Mouse (Mus musculus): ENCODE measurements at regions not wholly inside any gene's neighbourhood (a gene's known extent, or its start where the extent isn't known, plus 50 kb on each side); places are given as distances from the start of the nearest gene placed in this dataset.

- peak; percentile 59 for DNase-seq (ENCODE audit: low spot score)
- H3K27ac ChIP-seq, result no peak overlapping the region
- H3K4me1 ChIP-seq, result no peaks in the 10 kb centered on the region
- H3K4me3 ChIP-seq, result no peak overlapping the region
- peaks cover 54% of the 10 kb centered on the region for H3K27me3 ChIP-seq (ENCODE audit: insufficient read depth, poor library complexity, severe bottlenecking)
- WGBS, result 73% methylated on average over 3 of the region's 3 CpGs
- no peaks in the 10 kb centered on the region for H3K9me3 ChIP-seq
- H3K36me3 ChIP-seq, result no peaks in the 10 kb centered on the region
These were observed 186.9 kb downstream of the Thbs2 start for GRCm38 (mm10) chr17:14507111-14507510.

- no peak overlapping the region for H3K4me3 ChIP-seq
- no peak for DNase-seq (ENCODE audit: low spot score)
- H3K4me1 ChIP-seq, result no peaks in the 10 kb centered on the region
- H3K27me3 ChIP-seq (ENCODE audit: insufficient read depth, poor library complexity, severe bottlenecking), result peaks cover 45% of the 10 kb centered on the region
- no peak overlapping the region for H3K27ac ChIP-seq
- H3K9me3 ChIP-seq, result no peaks in the 10 kb centered on the region
- H3K36me3 ChIP-seq, result no peaks in the 10 kb centered on the region
These were observed 187.9 kb downstream of the Thbs2 start for GRCm38 (mm10) chr17:14506123-14506522.

DNA sequence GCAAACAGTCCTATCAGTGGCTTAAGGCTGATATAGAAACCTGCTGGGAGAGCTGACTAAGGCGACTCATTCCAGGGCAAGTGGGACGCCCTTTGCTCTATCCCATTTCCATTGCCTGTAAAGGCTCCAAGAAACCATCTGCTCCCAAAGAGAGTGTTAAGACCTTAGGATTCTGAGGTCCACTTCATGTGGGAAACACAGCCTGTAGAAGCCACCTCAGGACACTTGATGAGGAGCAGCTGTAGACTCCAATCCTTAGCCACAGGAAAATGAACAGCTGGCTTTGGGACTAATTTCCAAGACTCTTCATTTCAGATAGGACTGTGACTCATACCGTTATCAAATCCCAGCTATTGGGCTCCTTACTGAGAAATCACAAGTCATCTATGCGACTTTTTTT is 188.6 kb downstream of the Thbs2 start:
- Histone ChIP-seq H3K4me1 (no peaks in the 10 kb centered on the region), H3K27ac (no peak overlapping the region), H3K27me3 (ENCODE audit: insufficient read depth, poor library complexity, severe bottlenecking) (peaks cover 43% of the 10 kb centered on the region), H3K36me3 (no peaks in the 10 kb centered on the region), H3K4me3 (no peak overlapping the region), H3K9me3 (no peaks in the 10 kb centered on the region)
- 75% methylated on average over 4 of the region's 4 CpGs for WGBS
- no peak for DNase-seq (ENCODE audit: low spot score)

- no peak for DNase-seq (ENCODE audit: low spot score)
- Histone ChIP-seq H3K4me1 (no peaks in the 10 kb centered on the region), H3K4me3 (no peak overlapping the region), H3K27me3 (ENCODE audit: insufficient read depth, poor library complexity, severe bottlenecking) (peaks cover 41% of the 10 kb centered on the region), H3K9me3 (no peaks in the 10 kb centered on the region), H3K36me3 (no peaks in the 10 kb centered on the region), H3K27ac (no peak overlapping the region)
- WGBS, result 94% methylated on average over 1 of the region's 1 CpGs
These were observed 190.4 kb downstream of the Thbs2 start for GRCm38 (mm10) chr17:14503670-14504069.

DNA sequence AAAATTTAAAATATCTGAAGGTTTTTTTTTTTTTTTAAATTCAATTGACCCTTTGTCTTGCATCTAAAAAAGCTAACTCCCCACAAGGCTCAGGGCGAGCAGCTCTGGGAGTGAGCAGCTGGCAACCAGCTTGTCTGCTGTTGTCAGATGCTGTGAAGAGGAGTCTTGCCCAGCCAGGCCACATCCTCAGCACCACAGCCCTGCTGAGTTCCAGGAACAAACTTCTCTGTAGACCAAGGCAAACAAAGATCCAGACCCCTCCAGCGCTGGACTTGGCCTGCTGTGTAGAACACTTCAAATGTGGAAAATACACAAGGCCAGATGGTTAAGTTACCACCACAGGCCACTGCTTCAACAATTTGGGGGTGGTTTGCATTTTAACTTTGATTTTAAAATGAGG is 192.7 kb downstream of the Thbs2 start:
- H3K4me1 ChIP-seq, result no peaks in the 10 kb centered on the region
- H3K4me3 ChIP-seq, result no peak overlapping the region
- peaks cover 57% of the 10 kb centered on the region for H3K27me3 ChIP-seq (ENCODE audit: insufficient read depth, poor library complexity, severe bottlenecking)
- no peak overlapping the region for H3K27ac ChIP-seq
- no peaks in the 10 kb centered on the region for H3K36me3 ChIP-seq
- whole genome bisulfite sequencing, result 80% methylated on average over 2 of the region's 2 CpGs
- no peaks in the 10 kb centered on the region for H3K9me3 ChIP-seq
- DNase-seq (ENCODE audit: low spot score), result no peak

GRCm38 (mm10) chr17:14497086-14497485 is 196.9 kb downstream of the Thbs2 start:
- no peaks in the 10 kb centered on the region for H3K36me3 ChIP-seq
- no peaks in the 10 kb centered on the region for H3K9me3 ChIP-seq
- DNase-seq (ENCODE audit: low spot score), result no peak
- H3K4me1 ChIP-seq, result no peaks in the 10 kb centered on the region
- peaks cover 76% of the 10 kb centered on the region for H3K27me3 ChIP-seq (ENCODE audit: insufficient read depth, poor library complexity, severe bottlenecking)
- H3K27ac ChIP-seq, result no peak overlapping the region
- no peak overlapping the region for H3K4me3 ChIP-seq
- WGBS, result 82% methylated on average over 15 of the region's 15 CpGs

DNA sequence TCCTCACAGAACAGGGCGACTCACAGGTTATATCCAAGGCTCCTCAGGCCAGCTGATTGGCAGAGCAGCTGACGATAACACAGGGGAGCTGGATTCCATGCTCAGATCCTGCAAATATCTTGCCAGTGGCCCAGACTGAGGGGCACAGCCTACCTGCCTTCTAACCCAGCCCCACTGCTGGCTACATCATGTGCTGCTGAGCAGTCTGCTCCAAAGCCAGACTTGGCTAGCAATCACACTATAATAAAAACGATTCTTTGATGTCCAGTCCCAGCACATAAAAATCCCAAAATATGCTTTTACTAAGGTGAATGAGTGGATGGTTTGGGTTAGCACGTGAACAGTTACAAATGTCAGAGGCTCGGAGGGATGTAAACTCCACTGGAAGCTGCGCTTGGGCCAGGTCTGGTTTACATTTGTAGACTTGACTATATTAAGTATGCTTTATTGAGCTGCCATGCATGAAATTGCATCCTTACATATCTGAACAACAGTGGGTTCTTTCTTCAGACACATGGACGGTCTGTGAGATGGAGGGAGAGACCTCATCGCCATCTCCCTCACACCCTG is 200.2 kb downstream of the Thbs2 start:
- H3K4me3 ChIP-seq, result no peak overlapping the region
- no peaks in the 10 kb centered on the region for H3K9me3 ChIP-seq
- H3K4me1 ChIP-seq, result no peaks in the 10 kb centered on the region
- peaks cover 93% of the 10 kb centered on the region for H3K27me3 ChIP-seq (ENCODE audit: insufficient read depth, poor library complexity, severe bottlenecking)
- DNase-seq (ENCODE audit: low spot score), result no peak
- no peak overlapping the region for H3K27ac ChIP-seq
- H3K36me3 ChIP-seq, result no peaks in the 10 kb centered on the region
- 75% methylated on average over 8 of the region's 8 CpGs for WGBS

- H3K4me3 ChIP-seq, result no peak overlapping the region
- WGBS, result 71% methylated on average over 10 of the region's 10 CpGs
- peaks cover 96% of the 10 kb centered on the region for H3K27me3 ChIP-seq (ENCODE audit: insufficient read depth, poor library complexity, severe bottlenecking)
- no peaks in the 10 kb centered on the region for H3K9me3 ChIP-seq
- no peaks in the 10 kb centered on the region for H3K36me3 ChIP-seq
- H3K4me1 ChIP-seq, result no peaks in the 10 kb centered on the region
- no peak overlapping the region for H3K27ac ChIP-seq
- no peak for DNase-seq (ENCODE audit: low spot score)
These were observed 201.1 kb downstream of the Thbs2 start for GRCm38 (mm10) chr17:14492936-14493335.

- no peak overlapping the region for H3K27ac ChIP-seq
- H3K9me3 ChIP-seq, result peaks cover 5% of the 10 kb centered on the region; the same call in 1 of the 2 replicates
- peaks cover 1% of the 10 kb centered on the region; the same call in 1 of the 2 replicates for H3K4me1 ChIP-seq
- no peaks in the 10 kb centered on the region for H3K36me3 ChIP-seq
- no peak for DNase-seq (ENCODE audit: low spot score)
- no peak overlapping the region for H3K4me3 ChIP-seq
- 87% methylated on average over 6 of the region's 6 CpGs for WGBS
- peaks cover 36% of the 10 kb centered on the region for H3K27me3 ChIP-seq (ENCODE audit: insufficient read depth, poor library complexity, severe bottlenecking)
These were observed 202.4 kb downstream of the Smoc2 start for GRCm38 (mm10) chr17:14481746-14482145.

DNA sequence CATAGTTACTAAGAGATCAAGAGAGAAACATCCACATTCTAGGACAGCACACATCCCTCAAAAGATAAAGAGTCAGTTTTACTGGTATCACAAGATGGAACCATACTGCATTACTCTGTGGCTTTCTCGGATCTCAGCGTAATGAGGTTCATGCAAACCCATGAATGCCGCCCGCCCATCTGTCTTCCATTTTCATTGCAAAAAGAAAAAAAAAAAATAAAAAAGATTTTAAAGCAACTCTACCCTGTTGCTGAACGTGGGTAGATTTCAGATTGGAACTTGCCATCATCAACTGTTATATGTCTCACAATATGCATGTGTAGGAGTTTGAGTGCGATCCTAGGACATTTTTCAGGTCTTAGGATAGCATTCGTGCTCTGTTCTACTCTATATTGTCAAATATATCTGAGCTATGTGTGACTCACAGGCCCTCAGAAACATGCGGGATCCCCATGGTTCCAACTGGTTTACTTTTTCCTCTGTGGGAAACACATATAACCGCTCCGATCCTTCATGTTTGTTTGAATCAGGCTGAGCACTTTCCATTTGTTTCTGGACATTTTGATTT is 199.7 kb downstream of the Smoc2 start:
- WGBS, result 86% methylated on average over 10 of the region's 10 CpGs
- no peak for DNase-seq (ENCODE audit: low spot score)
- Histone ChIP-seq H3K9me3 (peaks cover 5% of the 10 kb centered on the region; the same call in 1 of the 2 replicates), H3K27me3 (ENCODE audit: insufficient read depth, poor library complexity, severe bottlenecking) (peaks cover 42% of the 10 kb centered on the region), H3K27ac (no peak overlapping the region), H3K4me3 (no peak overlapping the region), H3K36me3 (no peaks in the 10 kb centered on the region), H3K4me1 (peaks cover 20% of the 10 kb centered on the region)

DNA sequence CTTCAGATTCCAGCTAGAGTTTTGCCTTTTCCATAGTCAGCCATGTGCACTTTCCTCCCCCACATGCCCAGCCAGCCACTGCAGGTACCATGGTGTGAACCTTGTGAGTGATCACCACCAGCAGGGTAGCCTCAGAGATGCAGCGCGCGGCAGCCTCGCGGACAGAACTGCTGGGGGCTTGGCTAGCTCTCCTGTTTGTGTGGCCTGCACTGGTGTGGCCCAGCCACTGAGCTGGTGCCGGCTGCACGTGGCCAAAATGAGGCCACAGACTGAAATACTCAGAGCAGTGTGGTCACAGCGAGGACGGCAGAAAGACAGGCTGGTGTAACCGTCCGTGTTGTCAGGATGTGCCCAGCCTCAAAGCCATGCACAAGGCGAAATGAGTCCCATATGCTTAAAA is 197.4 kb downstream of the Smoc2 start:
- 0 out of 2 replicates have a peak overlapping the region, but pooled peaks have one; percentile 25 for H3K27ac ChIP-seq
- no peaks in the 10 kb centered on the region for H3K36me3 ChIP-seq
- peaks cover 62% of the 10 kb centered on the region for H3K27me3 ChIP-seq (ENCODE audit: insufficient read depth, poor library complexity, severe bottlenecking)
- peaks cover 20% of the 10 kb centered on the region for H3K4me1 ChIP-seq
- H3K4me3 ChIP-seq, result no peak overlapping the region
- no peak for DNase-seq (ENCODE audit: low spot score)
- H3K9me3 ChIP-seq, result no peaks in the 10 kb centered on the region
- WGBS, result 67% methylated on average over 12 of the region's 12 CpGs

DNA sequence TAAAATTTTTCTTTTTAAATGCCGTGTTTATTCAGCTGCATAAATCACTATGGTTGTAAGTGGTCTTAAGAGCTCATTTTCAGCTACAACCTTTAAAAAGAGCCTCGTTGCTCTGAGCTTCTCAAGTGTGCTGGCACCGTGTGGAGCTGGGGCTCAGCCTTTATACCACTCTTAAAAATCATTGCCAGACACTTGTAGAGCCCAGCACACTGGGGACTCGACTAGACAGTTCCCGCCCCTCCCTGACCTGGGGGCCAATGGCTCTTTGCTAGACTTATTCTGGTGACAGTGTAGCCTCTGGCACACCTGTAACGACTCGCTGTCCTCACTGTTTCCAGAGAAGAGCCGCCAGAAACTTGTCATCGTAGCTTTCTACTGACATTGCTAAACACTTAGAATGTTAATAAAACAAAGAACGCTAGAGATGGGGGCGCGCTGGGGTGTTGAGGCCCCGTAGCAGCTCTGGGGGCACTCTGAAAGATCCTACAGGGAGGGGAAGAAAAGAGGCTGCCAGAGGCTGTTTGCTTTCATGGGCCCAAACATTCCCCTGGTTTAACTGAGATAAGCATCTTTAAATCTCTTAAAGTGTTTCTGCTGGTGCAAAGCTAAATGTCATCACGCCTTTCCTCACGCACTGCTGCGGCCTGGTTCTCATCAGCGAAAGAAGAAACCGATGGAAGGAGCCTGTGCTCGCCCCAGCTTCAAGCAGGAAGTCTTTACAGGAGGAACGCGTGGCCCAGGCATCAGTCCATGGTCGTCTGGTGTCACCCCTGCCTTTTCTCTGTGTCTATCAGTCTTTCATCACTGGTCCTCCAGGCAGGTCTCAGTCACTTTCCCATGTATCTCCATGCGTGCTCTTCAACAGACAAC is 196.7 kb downstream of the Smoc2 start:
- peaks cover 20% of the 10 kb centered on the region for H3K4me1 ChIP-seq
- DNase-seq (ENCODE audit: low spot score), result no peak

GRCm38 (mm10) chr17:14475277-14475676 is 196.0 kb downstream of the Smoc2 start:
- Histone ChIP-seq H3K27me3 (ENCODE audit: insufficient read depth, poor library complexity, severe bottlenecking) (peaks cover 62% of the 10 kb centered on the region), H3K9me3 (no peaks in the 10 kb centered on the region), H3K27ac (no peak overlapping the region), H3K4me1 (peaks cover 20% of the 10 kb centered on the region), H3K4me3 (no peak overlapping the region), H3K36me3 (no peaks in the 10 kb centered on the region)
- DNase-seq (ENCODE audit: low spot score), result no peak
- 9% methylated on average over 4 of the region's 4 CpGs for WGBS

More for the DNA sequence above, 196.7 kb downstream of the Smoc2 start:
- Histone ChIP-seq H3K4me3 (peak overlapping the region; percentile 29), H3K27me3 (ENCODE audit: insufficient read depth, poor library complexity, severe bottlenecking) (peaks cover 62% of the 10 kb centered on the region), H3K9me3 (no peaks in the 10 kb centered on the region), H3K27ac (no peak overlapping the region; the same call in 1 of the 2 replicates), H3K36me3 (no peaks in the 10 kb centered on the region)
- 24% methylated on average over 23 of the region's 23 CpGs for WGBS
